Mouse (Mus musculus): ENCODE results near the gene Mlec. TPM values are rescaled to one million over a fixed set of nuclear protein-coding genes. Genes with fewer than 3 reads are reported as not detected.
"Not testable (repeated sequence)": the region's sequence is repeated elsewhere in the genome, so short reads cannot be mapped to it uniquely, and the experiment has no call there.

Gene Mlec
- polyA plus RNA-seq, 1 experiment from 2014 or later = 43.6 TPM

DNA sequence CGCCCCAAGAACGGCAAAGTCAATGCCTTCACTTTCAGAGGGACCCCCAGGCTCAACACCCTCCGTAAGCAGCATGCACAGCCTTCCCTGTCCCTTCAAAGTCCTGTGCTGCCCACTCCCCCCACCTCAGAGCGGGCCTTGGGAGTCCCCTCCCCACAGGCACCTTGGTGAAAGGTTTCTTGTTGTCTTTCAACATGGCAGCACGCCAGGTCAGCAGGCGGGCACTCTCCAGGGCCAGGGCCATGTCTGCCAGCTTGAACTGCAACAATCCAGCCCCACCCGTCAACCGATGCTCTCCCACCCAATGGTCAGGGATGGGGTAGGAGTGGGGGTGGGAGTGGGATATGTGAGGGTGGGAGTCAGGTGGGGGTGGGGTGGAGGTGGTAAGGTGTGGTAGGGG, 46.8 kb downstream of the Mlec start:
- H3K9ac ChIP-seq (ENCODE audit: low read depth, low read length) = no peak overlapping the region
- peaks cover 5% of the 10 kb centered on the region; the same call in 1 of the 2 replicates for H3K36me3 ChIP-seq (ENCODE audit: insufficient read depth, low read length)
- ATAC-seq (replicated peaks; ENCODE audit: low FRiP score, low read depth) = no peak; the same call in 1 of the 2 replicates
- H3K27ac ChIP-seq = no peak overlapping the region
- no peak for DNase-seq (ENCODE audit: low spot score)
- H3K4me1 ChIP-seq (replicated peaks; ENCODE audit: insufficient read depth, low read length) = no peaks in the 10 kb centered on the region
- H3K4me2 ChIP-seq (ENCODE audit: low read length) = no peak overlapping the region
- H3K9me3 ChIP-seq (replicated peaks; ENCODE audit: low read length) = no peaks in the 10 kb centered on the region
- WGBS = 90% methylated on average over 8 of the region's 8 CpGs
- TF ChIP-seq CTCF (IDR thresholded peaks at IDR 0.05; ENCODE audit: low read depth) = no peak
- no peak overlapping the region for H3K4me3 ChIP-seq (replicated peaks; ENCODE audit: low read depth, low read length)
- no peaks in the 10 kb centered on the region for H3K27me3 ChIP-seq (ENCODE audit: insufficient read depth, low read length)

DNA sequence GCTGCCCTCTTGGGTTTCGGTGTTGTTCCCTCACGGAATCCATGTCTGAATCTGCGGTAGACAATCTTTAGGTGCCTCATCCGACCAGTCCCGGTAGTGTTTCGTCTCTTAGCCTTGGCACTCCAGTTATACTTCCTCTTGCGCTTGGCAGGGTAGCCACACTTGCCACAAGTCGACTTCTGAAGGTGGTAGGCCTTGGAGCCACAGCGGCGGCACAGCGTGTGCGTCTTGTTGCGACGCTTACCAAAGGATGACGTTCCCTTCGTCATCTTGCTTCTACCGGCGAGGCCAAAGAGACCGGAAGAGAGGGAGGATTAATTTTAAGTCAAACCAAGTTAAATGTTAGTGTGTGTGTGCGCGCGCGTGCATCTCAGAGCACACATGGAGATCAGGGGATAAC, 54.7 kb downstream of the Mlec start:
- WGBS = 98% methylated on average over 23 of the region's 23 CpGs

DNA sequence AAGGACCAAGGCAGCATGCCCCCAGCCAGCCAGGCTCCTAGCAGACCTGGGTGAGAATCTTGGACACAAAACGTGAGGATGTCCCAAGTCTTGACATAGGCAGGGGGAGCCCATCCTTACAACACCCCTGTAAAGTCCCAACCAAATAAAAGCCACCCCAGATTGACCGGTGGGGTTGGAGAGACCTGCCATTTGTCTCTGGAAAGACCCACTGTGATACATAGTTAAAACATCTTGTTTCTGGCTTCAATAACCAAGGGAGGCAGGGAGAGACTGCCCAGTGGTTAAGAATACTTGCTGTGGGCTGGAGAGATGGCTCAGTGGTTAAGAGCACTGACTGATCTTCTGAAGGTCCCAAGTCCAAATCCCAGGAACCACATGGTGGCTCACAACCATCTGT, 55.7 kb downstream of the Mlec start:
- TF ChIP-seq CTCF (IDR thresholded peaks at IDR 0.05; ENCODE audit: low read depth) = no peak
- peaks cover 21% of the 10 kb centered on the region; the same call in 1 of the 2 replicates for H3K36me3 ChIP-seq (ENCODE audit: insufficient read depth, low read length)
- DNase-seq (ENCODE audit: low spot score) (no peak), ATAC-seq (replicated peaks; ENCODE audit: low FRiP score, low read depth) (no peak)
- no peak overlapping the region for H3K9ac ChIP-seq (ENCODE audit: low read depth, low read length)
- no peak overlapping the region for H3K4me2 ChIP-seq (ENCODE audit: low read length)
- no peak overlapping the region for H3K4me3 ChIP-seq (replicated peaks; ENCODE audit: low read depth, low read length)
- H3K9me3 ChIP-seq (replicated peaks; ENCODE audit: low read length) = no peaks in the 10 kb centered on the region
- no peaks in the 10 kb centered on the region for H3K27me3 ChIP-seq (ENCODE audit: insufficient read depth, low read length)
- no peak overlapping the region for H3K27ac ChIP-seq
- 90% methylated on average over 2 of the region's 2 CpGs for WGBS
- H3K4me1 ChIP-seq (replicated peaks; ENCODE audit: insufficient read depth, low read length) = no peaks in the 10 kb centered on the region

More for the DNA sequence above, 54.7 kb downstream of the Mlec start:
- H3K9me3 ChIP-seq (replicated peaks; ENCODE audit: low read length); H3K4me2 ChIP-seq (ENCODE audit: low read length); H3K27me3 ChIP-seq (ENCODE audit: insufficient read depth, low read length); ATAC-seq (replicated peaks; ENCODE audit: low FRiP score, low read depth); H3K9ac ChIP-seq (ENCODE audit: low read depth, low read length); H3K4me3 ChIP-seq (replicated peaks; ENCODE audit: low read depth, low read length); H3K4me1 ChIP-seq (replicated peaks; ENCODE audit: insufficient read depth, low read length); H3K27ac ChIP-seq; DNase-seq (ENCODE audit: low spot score): not testable (repeated sequence)
- 0 out of 2 replicates have a peak, but pooled peaks cover 12% of the 10 kb centered on the region for H3K36me3 ChIP-seq (ENCODE audit: insufficient read depth, low read length)

DNA sequence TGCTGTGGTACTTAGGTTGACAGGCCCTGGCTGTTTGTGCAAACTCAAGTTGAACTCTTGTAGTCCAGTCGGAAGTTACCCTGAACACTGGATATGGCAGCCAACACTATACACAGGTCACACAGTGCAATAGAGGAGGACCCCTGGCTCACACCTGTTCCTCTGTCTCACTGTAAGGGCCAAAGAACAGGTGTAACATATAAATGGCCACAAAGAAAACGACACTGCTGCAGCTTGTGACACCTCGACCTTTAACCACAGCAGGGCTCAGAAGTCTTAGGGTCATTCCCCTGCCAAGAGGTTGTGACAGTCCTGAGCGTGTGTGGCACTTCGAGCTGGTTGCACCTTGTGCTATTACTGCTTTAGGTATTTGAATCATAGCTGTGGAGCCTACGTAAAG, 57.5 kb downstream of the Mlec start:
- H3K4me2 ChIP-seq (ENCODE audit: low read length) = no peak overlapping the region
- no peak overlapping the region for H3K9ac ChIP-seq (ENCODE audit: low read depth, low read length)
- peaks cover 37% of the 10 kb centered on the region for H3K36me3 ChIP-seq (ENCODE audit: insufficient read depth, low read length)
- no peak overlapping the region for H3K27ac ChIP-seq
- ATAC-seq (replicated peaks; ENCODE audit: low FRiP score, low read depth) (no peak), DNase-seq (ENCODE audit: low spot score) (no peak)
- H3K9me3 ChIP-seq (replicated peaks; ENCODE audit: low read length) = no peaks in the 10 kb centered on the region
- no peaks in the 10 kb centered on the region for H3K4me1 ChIP-seq (replicated peaks; ENCODE audit: insufficient read depth, low read length)
- WGBS = 71% methylated on average over 6 of the region's 6 CpGs
- no peak for TF ChIP-seq CTCF (IDR thresholded peaks at IDR 0.05; ENCODE audit: low read depth)
- H3K27me3 ChIP-seq (ENCODE audit: insufficient read depth, low read length) = no peaks in the 10 kb centered on the region
- H3K4me3 ChIP-seq (replicated peaks; ENCODE audit: low read depth, low read length) = no peak overlapping the region

DNA sequence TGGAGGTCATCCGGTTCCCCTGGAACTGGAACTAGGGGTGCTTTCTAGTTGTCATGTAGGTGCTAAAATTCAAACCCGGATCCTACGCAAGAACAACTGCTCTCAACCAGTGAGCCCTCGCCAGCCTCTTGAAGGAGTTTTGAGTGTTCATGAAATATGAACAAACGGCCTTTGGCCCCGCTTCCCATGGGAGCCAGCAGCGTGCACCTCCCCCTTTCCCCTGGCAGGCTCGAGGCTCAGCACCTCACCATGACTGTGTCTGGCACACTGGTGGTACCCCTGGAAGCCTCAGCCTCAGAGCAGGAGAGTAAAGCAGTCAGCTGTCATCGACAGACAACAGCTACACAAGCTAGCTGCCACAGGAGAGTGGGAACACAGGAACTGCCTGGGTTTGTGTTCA, 58.0 kb downstream of the Mlec start:
- Histone ChIP-seq H3K36me3 (ENCODE audit: insufficient read depth, low read length) (peaks cover 42% of the 10 kb centered on the region), H3K4me3 (replicated peaks; ENCODE audit: low read depth, low read length) (no peak overlapping the region), H3K27ac (no peak overlapping the region), H3K9ac (ENCODE audit: low read depth, low read length) (no peak overlapping the region), H3K9me3 (replicated peaks; ENCODE audit: low read length) (no peaks in the 10 kb centered on the region), H3K4me1 (replicated peaks; ENCODE audit: insufficient read depth, low read length) (no peaks in the 10 kb centered on the region), H3K27me3 (ENCODE audit: insufficient read depth, low read length) (no peaks in the 10 kb centered on the region), H3K4me2 (ENCODE audit: low read length) (no peak overlapping the region)
- no peak for DNase-seq (ENCODE audit: low spot score)
- no peak for TF ChIP-seq CTCF (IDR thresholded peaks at IDR 0.05; ENCODE audit: low read depth)
- WGBS = 78% methylated on average over 9 of the region's 9 CpGs
- no peak for ATAC-seq (replicated peaks; ENCODE audit: low FRiP score, low read depth)

DNA sequence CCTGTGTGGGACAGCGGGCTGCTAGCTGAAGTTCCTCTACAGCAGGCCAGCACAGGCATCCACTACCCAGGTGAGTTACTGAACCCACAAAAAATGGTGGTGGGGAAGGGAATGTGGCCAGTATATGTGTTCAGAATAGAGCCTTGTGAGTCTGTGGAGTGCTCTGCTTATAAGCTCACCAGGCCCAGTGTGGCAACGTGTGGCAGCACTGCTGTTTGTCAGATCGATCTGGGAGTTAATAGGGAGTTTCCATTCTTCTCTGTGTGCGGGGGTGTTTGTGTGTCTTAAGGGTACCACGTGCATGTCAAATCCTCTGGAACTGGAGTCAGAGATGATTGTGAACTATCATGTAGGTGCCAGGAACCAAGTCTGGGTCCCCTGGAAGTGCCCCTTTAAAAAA, 58.4 kb downstream of the Mlec start:
- Histone ChIP-seq H3K4me2 (ENCODE audit: low read length) (no peak overlapping the region), H3K9ac (ENCODE audit: low read depth, low read length) (no peak overlapping the region), H3K4me3 (replicated peaks; ENCODE audit: low read depth, low read length) (no peak overlapping the region), H3K27ac (no peak overlapping the region), H3K9me3 (replicated peaks; ENCODE audit: low read length) (no peaks in the 10 kb centered on the region), H3K36me3 (ENCODE audit: insufficient read depth, low read length) (peaks cover 45% of the 10 kb centered on the region), H3K4me1 (replicated peaks; ENCODE audit: insufficient read depth, low read length) (no peaks in the 10 kb centered on the region), H3K27me3 (ENCODE audit: insufficient read depth, low read length) (no peaks in the 10 kb centered on the region)
- TF ChIP-seq CTCF (IDR thresholded peaks at IDR 0.05; ENCODE audit: low read depth) = no peak
- DNase-seq (ENCODE audit: low spot score) (no peak), ATAC-seq (replicated peaks; ENCODE audit: low FRiP score, low read depth) (no peak)
- 73% methylated on average over 5 of the region's 5 CpGs for whole genome bisulfite sequencing

DNA sequence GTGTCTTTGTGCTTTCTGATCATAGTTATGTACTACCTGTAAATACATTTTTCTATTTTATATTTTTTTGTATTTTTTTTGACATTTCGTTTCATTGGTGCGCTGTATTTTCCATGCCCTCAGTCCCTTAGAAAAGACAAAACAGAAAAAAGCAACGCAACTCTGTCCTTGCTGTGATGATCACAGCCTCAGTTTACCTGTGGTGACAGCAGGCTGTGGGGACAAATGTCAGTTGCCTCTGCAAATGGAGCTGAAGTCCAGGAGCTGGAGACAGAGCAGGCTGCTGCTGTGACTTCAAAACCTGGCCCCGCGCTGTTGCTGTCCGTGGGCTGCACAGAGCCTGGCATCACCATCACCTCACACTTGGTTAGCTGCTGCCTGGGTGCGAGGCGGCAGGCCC, 59.8 kb downstream of the Mlec start, which contains the start of gene Gm10401:
TSS of gene Gm10401 (minus strand) at position 101 of the 400 bp plus-strand sequence.
- H3K36me3 ChIP-seq (ENCODE audit: insufficient read depth, low read length) = peaks cover 43% of the 10 kb centered on the region
- no peak for ATAC-seq (replicated peaks; ENCODE audit: low FRiP score, low read depth)
- H3K9ac ChIP-seq (ENCODE audit: low read depth, low read length) = no peak within 1 kb of the TSS
- 97% methylated on average over 8 of the region's 8 CpGs for WGBS
- H3K27ac ChIP-seq = no peak within 1 kb of the TSS
- H3K4me2 ChIP-seq (ENCODE audit: low read length) = no peak within 1 kb of the TSS
- DNase-seq (ENCODE audit: low spot score) = no peak
- H3K9me3 ChIP-seq (replicated peaks; ENCODE audit: low read length) = no peaks in the 10 kb centered on the region
- no peak for TF ChIP-seq CTCF (IDR thresholded peaks at IDR 0.05; ENCODE audit: low read depth)
- no peak within 1 kb of the TSS for H3K4me3 ChIP-seq (replicated peaks; ENCODE audit: low read depth, low read length)
- H3K27me3 ChIP-seq (ENCODE audit: insufficient read depth, low read length) = no peaks in the 10 kb centered on the region
- H3K4me1 ChIP-seq (replicated peaks; ENCODE audit: insufficient read depth, low read length) = no peaks in the 10 kb centered on the region

Other genes starting within 250 kb of the Mlec start
- gene Oasl1, start 234.9 kb downstream of the Mlec start, polyA plus RNA-seq (2015; fragmentation: Nextera tagmentation; extraction: Ambion mirVana) = 3.1 and 3.2 TPM in 2 replicates
- 75.3 and 79.6 TPM in 2 replicates for gene 2210016L21Rik, start 216.0 kb downstream of the Mlec start, polyA plus RNA-seq (2015; fragmentation: Nextera tagmentation; extraction: Ambion mirVana)
- 10.8 and 12.5 TPM in 2 replicates for gene Hnf1a, start 187.1 kb downstream of the Mlec start, polyA plus RNA-seq (2015; fragmentation: Nextera tagmentation; extraction: Ambion mirVana)
- gene Sppl3, start 147.0 kb downstream of the Mlec start, polyA plus RNA-seq (2015; fragmentation: Nextera tagmentation; extraction: Ambion mirVana) = 19.0 and 39.4 TPM in 2 replicates
- 26.6 and 31.3 TPM in 2 replicates for gene Gm10401, start 59.9 kb downstream of the Mlec start, polyA plus RNA-seq (2015; fragmentation: Nextera tagmentation; extraction: Ambion mirVana)
- 105 and 117 TPM in 2 replicates for gene Acads, start 38.8 kb downstream of the Mlec start, polyA plus RNA-seq (2015; fragmentation: Nextera tagmentation; extraction: Ambion mirVana)
- 40.8 and 42.7 TPM in 2 replicates for gene Unc119b, start 23.2 kb downstream of the Mlec start, polyA plus RNA-seq (2015; fragmentation: Nextera tagmentation; extraction: Ambion mirVana)
- 0.87 and 1.2 TPM in 2 replicates for gene Cabp1, start 36.2 kb upstream of the Mlec start, polyA plus RNA-seq (2015; fragmentation: Nextera tagmentation; extraction: Ambion mirVana)
- 160 and 161 TPM in 2 replicates for gene Pop5, start 77.7 kb upstream of the Mlec start, polyA plus RNA-seq (2015; fragmentation: Nextera tagmentation; extraction: Ambion mirVana)
- 120 and 124 TPM in 2 replicates for gene Rnf10, start 114.7 kb upstream of the Mlec start, polyA plus RNA-seq (2015; fragmentation: Nextera tagmentation; extraction: Ambion mirVana)
- gene Coq5, start 121.5 kb upstream of the Mlec start, polyA plus RNA-seq (2015; fragmentation: Nextera tagmentation; extraction: Ambion mirVana) = 44.7 and 46.6 TPM in 2 replicates
- 1,395 and 1,475 TPM in 2 replicates for gene Dynll1, start 142.8 kb upstream of the Mlec start, polyA plus RNA-seq (2015; fragmentation: Nextera tagmentation; extraction: Ambion mirVana)
- gene Srsf9, start 169.0 kb upstream of the Mlec start, polyA plus RNA-seq (2015; fragmentation: Nextera tagmentation; extraction: Ambion mirVana) = 234 and 251 TPM in 2 replicates
- 19.8 and 20.8 TPM in 2 replicates for gene Gatc, start 183.0 kb upstream of the Mlec start, polyA plus RNA-seq (2015; fragmentation: Nextera tagmentation; extraction: Ambion mirVana)
- 58.7 and 59.0 TPM in 2 replicates for gene Triap1, start 183.0 kb upstream of the Mlec start, polyA plus RNA-seq (2015; fragmentation: Nextera tagmentation; extraction: Ambion mirVana)
- 1,591 and 1,635 TPM in 2 replicates for gene Cox6a1, start 190.8 kb upstream of the Mlec start, polyA plus RNA-seq (2015; fragmentation: Nextera tagmentation; extraction: Ambion mirVana)